Mouse (Mus musculus) Muller cell, postnatal 12 days (primary cell): ENCODE results near the gene Orai2.
"Not testable (repeated sequence)": the region's sequence is repeated elsewhere in the genome, so short reads cannot be mapped to it uniquely, and the experiment has no call there.

Source experiments
- DNase-seq: peaks from one replicate; pipeline ENCODE4 v3.0.0-alpha.2; 2015; ENCODE audit errors: inconsistent ontology term

Orai2 gene

GRCm38 (mm10) chr5:136170512-136171362, at the start of gene Orai2:
Orai2 (minus strand) TSS chr5:136170713.
- peak; percentile 86 for DNase-seq

GRCm38 (mm10) chr5:136218585-136218984, 48.1 kb upstream of the Orai2 start:
- no peak for DNase-seq

- no peak for DNase-seq
Measured at GRCm38 (mm10) chr5:136217932-136218381, 47.4 kb upstream of the Orai2 start.

DNA sequence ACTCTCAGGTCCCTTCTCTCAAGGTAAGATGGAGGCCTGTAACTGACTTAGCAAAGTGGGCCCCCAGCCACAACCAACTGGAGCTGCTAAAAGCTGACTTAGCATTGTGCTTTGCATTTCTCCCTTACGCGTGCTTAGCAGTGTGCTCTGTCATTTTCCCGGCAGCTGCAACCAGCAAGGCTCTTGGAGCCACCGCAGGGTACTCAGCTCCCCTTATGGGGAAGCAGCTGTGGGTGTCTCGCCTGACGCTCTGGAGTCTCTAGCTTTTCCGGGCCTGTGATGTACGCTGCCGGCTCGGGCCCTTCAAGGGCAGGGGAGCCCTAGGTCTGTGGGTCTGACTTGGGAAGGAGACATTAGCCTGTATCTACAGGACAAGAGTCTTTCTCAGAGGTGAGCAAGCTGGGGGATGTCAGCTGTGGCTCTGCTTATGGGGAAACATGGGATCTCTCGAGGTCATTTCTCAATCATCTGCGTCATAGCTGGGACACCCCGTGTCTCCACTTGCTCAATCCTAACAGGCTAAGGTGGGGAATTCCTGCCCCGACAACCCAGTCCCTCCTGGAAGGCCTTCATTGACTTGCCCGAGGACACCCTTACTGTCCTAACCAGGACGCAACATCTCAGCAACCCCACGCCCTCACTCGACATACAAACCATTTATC, 46.6 kb upstream of the Orai2 start:
- no peak for DNase-seq

DNA sequence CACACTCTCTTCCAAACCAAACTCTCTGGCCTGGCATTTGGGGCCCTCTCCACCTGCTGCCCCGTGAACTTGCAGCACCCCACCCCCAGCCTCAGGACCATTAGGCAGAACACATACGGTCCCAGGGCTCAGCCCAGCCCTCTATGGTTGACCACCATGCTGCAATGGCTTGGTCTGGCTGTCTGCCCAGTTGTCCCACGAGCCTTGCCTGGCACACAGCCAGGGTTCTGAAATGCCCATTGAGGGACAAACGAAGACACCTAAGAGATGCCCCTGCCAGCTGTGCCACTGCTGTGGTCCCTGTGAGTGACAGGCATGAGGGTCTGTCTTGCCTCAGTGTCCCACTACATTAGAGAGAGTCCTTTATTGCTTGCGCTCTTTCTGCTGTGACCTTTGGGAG, 45.4 kb upstream of the Orai2 start:
- no peak for DNase-seq

- DNase-seq = no peak
Measured at GRCm38 (mm10) chr5:136215211-136215610, 44.7 kb upstream of the Orai2 start.

GRCm38 (mm10) chr5:136213716-136214115, 43.2 kb upstream of the Orai2 start:
- DNase-seq = no peak

- no peak for DNase-seq
Measured at GRCm38 (mm10) chr5:136212716-136213115, 42.2 kb upstream of the Orai2 start.

- DNase-seq = not testable (repeated sequence)
Measured at GRCm38 (mm10) chr5:136211341-136212102, 41.0 kb upstream of the Orai2 start.

DNA sequence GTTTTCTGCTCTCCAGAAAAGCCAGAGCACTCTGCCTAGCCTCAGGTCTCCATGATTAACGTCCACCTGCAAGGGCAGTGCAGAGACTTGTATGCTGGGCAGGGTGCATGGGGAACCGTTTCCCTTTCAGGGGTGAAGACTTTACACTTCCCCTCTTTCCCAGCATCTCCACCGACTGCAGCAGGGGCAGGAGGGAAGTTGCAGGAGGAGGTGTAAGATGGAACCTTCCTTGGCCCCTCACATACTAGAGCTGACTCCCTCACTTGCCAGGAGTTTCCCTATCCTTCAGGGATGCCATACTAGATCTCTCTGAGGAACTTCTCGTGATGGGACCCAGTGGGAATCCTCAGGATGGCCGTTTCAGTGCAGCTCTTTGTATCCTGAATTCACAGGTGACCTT, 40.0 kb upstream of the Orai2 start:
- DNase-seq = no peak

DNA sequence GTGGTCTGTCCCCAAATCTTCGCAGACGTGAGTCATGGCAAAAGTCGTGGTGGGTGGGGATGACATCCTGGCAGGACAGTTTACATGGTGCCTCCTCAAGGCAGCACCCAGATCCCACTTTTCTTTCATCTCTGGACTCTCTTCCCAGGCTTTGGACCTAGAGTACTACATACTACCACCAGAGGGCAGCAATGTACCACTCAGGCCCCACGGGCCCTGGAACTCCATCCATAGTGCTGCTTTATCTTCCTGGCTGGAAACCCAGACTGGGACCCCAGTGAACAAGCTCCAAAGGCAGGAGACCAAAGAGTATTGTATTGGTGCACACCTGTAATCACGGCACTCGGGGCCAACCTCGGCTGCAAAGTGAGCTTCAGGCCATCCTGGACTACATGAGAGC, 31.3 kb upstream of the Orai2 start:
- peak; percentile 69 for DNase-seq

DNA sequence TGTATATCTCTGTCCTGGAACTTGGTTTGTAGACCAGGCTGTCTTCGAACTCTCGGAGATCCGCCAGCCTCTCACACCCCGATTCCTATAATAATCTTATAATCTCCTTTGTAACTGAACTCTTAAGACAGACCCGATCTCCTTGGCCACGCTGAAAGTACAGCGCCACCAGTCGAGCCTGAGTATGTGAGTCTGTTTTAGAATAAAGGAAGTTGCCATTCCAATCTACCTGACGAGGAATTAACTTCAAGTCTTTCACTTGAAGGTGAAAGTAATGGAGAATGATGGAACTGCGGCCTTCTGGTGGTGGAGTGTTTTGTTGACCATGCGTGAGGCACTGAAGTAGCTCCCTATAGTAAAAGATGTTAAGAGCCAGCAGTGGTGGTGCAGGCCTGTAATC, 29.0 kb upstream of the Orai2 start:
- peak; percentile 30 for DNase-seq

- peak; percentile 98 for DNase-seq
Measured at GRCm38 (mm10) chr5:136198474-136199391, 28.2 kb upstream of the Orai2 start, which contains the start of gene Prkrip1. Prkrip1 (minus strand) TSS chr5:136198963.

- no peak for DNase-seq
Measured at GRCm38 (mm10) chr5:136191870-136192269, 21.4 kb upstream of the Orai2 start.

DNA sequence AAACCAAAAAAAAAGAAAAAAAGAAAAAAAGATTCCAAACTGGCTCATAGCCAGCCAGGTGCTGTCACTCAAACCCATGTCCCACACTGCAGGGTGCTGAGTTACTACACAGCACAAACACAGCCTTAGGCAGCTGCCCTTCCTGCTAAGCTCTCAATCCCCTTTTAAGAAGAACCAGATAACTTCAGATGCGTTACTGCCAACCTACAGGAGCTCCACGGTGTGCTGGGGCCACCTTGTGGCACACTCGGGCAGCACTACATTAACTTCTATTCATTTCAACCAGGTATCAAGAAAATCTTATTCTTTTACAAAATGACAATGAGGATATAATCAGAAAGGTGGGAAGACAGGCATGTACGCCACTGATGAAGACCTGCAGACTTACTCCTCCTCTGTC, 16.2 kb upstream of the Orai2 start:
- DNase-seq = peak; percentile 40

- no peak for DNase-seq
Measured at GRCm38 (mm10) chr5:136183766-136184165, 13.3 kb upstream of the Orai2 start.

GRCm38 (mm10) chr5:136182830-136183229, 12.3 kb upstream of the Orai2 start:
- no peak for DNase-seq

GRCm38 (mm10) chr5:136182049-136182448, 11.5 kb upstream of the Orai2 start:
- no peak for DNase-seq

DNA sequence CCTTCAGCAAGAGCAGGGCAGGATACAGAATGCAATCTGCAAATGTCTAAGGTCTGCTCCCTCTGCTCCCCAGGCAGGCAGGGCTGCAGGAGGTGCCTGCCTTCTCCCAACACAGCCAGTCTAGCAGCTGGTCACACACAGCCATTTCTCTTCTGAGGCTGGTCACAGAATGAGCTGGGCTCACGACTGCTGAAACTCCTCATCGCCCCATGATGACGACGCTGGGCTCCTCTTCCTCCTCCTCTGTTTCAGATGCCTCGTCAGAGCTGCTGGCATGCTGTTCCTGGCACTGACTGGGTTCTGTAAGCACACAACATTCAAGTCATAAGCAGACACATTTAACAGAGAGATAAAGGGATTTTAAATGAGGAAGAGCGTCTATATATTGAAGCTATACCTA, 10.7 kb upstream of the Orai2 start:
- DNase-seq = no peak

DNA sequence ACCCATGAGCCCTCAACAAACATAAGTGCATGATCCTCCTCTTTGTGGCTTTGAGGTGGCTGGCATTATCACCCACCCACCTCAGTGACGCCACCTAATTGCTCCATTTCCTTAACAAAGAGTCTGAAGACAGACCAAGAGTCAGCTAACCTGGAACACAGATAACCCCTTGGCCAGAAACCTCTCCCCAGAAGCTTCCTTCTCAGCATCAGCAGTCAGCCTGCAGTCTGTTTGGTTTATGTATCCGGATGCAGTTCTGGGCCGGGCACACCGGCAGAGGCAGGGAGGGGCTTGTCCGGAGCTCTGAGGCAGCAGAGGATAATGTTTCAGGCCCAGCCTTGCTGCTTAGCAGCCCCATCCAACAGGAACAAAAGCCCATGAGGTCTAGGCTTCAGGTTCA, 9.1 kb upstream of the Orai2 start:
- DNase-seq = no peak
